Mouse (Mus musculus) MEL-GATA-1-ER (cell line): ENCODE results near the gene Spc25.

Experiments
- DNase-seq: peaks from one replicate; pipeline ENCODE4 v3.0.0-alpha.2; 2012; ENCODE audit warnings: low read depth; ENCODE audit errors: extremely low read depth

Spc25 gene

GRCm38 (mm10) chr2:69187990-69188389 is 18.0 kb downstream of the Spc25 start:
- no peak for DNase-seq

- no peak for DNase-seq
Measured at GRCm38 (mm10) chr2:69179721-69180120, 26.3 kb downstream of the Spc25 start.

- DNase-seq = no peak
Measured at GRCm38 (mm10) chr2:69175296-69175695, 30.7 kb downstream of the Spc25 start.

GRCm38 (mm10) chr2:69170395-69171077 is 35.5 kb downstream of the Spc25 start:
- no peak for DNase-seq

DNA sequence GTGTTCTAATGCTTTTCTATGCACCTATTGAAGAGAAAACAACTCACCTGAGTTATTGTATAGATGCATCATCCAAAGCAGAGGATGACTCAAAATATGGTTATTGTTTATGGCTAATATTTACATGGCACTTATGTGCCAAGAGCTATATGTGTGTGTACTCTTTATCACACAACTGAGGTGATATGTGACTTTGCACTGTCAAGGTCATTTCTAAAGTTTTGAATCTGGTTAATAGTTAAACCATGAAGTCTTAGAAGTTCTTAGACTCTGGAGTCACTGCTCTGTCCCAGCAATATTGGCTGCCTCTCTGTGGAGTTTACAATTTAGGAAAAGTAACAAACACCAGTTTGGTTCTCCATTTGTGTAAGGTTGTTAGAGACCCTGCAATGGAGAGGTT is 47.1 kb downstream of the Spc25 start:
- no peak for DNase-seq

- DNase-seq = no peak
Measured at GRCm38 (mm10) chr2:69156283-69156682, 49.7 kb downstream of the Spc25 start.

DNA sequence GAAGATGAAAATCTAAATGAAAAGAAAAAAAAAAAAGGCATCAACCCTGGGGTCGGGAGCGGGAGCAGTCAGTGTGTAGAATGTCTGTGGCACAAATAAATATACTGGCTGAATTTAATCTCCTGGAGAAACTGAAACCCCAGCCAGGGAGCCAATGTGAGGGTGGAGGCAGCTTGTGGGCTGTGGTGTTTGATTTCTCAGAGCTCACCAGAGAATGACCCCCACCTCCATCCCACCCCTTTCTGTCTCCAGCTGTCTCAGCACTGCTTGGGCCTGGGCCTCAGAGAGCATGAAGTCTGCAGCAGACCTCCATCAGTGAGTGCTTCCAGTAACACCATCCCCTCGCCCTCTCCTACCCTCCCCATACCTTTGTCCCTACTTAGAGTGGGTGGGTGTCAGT is 50.1 kb downstream of the Spc25 start:
- DNase-seq = no peak

GRCm38 (mm10) chr2:69150841-69151240 is 55.2 kb downstream of the Spc25 start:
- no peak for DNase-seq

GRCm38 (mm10) chr2:69149154-69149553 is 56.8 kb downstream of the Spc25 start:
- no peak for DNase-seq

DNA sequence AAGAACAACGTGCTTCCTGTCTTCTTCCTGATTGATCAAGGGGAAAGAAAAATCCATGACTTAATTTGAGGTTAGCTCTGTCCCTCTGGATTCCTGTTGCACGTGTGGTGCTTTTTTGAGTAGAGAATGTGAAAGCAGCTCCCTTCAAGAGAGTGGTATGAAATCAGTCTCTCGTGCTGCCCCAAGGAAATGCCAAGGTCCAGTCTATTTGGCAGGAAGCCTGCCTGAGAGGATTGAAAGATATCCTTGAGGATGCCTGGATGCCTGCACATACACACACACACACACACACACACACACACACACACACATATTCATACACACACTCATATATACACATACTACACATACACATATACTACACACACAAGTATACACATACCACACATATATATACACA is 57.3 kb downstream of the Spc25 start:
- no peak for DNase-seq
